Mouse (Mus musculus): ENCODE measurements at regions not wholly inside any gene's neighbourhood (a gene's known extent, or its start where the extent isn't known, plus 50 kb on each side); places are given as distances from the start of the nearest gene placed in this dataset.

GRCm38 (mm10) chr11:32117930-32118329 lies 82.1 kb downstream of the Il9r start:
- ChIA-PET POLR2A (no interaction called here), CTCF (no interaction called here)
- TF ChIP-seq CTCF (IDR thresholded peaks at IDR 0.05), result no peak
- DNase-seq (ENCODE audit: low read depth, low spot score), result no peak
- no peak for ATAC-seq
- in situ Hi-C loops (cut with MboI; ENCODE audit: low pct_unique_long_range_greater_than_20kb), result no loop called here
- H3K27me3 ChIP-seq, result peaks cover 3% of the 10 kb centered on the region

DNA sequence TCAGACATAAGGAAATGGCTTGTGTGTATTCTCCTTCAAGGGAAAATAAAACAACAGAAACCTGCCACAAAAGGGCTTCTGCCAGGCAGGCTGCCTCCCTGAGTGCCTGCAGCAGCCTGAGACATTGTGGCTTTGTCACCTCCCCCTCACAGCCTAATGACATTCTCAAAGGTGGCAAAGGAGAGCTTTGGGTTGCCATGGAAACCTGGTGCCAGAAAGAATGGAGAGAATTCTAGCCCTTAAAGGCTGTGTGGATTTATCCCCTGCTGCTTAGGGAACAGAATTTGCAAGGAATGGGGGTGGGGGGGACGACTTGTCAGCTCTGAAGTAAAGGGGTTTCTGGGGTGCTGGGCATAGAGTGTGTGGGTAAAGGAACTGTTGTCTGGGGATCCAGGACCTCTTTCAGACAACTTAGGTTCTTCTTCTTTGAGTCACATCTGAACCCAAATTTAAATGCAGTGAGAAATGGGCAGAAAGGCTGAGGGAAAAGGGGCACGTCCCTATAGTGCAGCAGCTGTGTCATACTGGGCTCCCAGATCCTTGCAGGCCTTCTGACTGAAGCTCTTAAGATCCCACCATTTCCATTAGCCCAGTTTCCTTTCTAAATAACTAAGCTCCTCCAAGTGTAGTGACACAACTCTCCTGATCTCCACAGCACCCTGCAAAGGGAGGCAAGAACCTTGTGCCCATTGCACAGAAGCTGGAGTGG lies 86.8 kb downstream of the Il9r start:
- DNase-seq (ENCODE audit: low read depth, low spot score) (no peak), ATAC-seq (no peak)
- POLR2A ChIA-PET, result interaction anchor here (0.9 kb wide), 1 partner anchor 10 kb away, joined by 3 read pairs; no protein-coding TSS in a partner anchor
- CTCF ChIA-PET, result no interaction called here
- in situ Hi-C loops (cut with MboI; ENCODE audit: low pct_unique_long_range_greater_than_20kb), result no loop called here
- TF ChIP-seq CTCF (IDR thresholded peaks at IDR 0.05), result no peak
- peaks cover 3% of the 10 kb centered on the region for H3K27me3 ChIP-seq

DNA sequence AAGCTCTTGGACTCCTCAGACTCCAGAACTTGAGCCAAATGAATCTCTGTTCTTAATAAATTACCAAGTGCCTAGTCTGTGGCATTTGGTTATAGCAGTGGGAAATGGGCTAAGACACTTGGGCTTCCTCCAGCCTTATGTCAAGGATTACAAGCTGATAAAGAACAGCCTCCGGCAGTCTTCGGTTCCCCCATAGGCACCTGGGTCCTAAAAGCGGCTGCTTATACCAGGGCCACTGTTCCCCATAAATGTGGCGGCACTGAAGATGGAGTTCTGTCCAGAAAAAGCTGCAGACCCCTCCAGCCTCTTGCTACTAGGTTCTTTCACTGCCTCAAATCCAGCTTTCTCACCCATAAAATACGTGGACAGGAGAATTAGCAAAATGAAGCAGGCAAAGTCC lies 87.6 kb downstream of the Il9r start:
- no peak for TF ChIP-seq CTCF (IDR thresholded peaks at IDR 0.05)
- in situ Hi-C loops (cut with MboI; ENCODE audit: low pct_unique_long_range_greater_than_20kb), result no loop called here
- DNase-seq (ENCODE audit: low read depth, low spot score) (no peak), ATAC-seq (no peak)
- CTCF ChIA-PET, result no interaction called here
- POLR2A ChIA-PET, result interaction anchor here (0.9 kb wide), 1 partner anchor 9 kb away, joined by 3 read pairs; no protein-coding TSS in a partner anchor
- H3K27me3 ChIP-seq, result peaks cover 8% of the 10 kb centered on the region

GRCm38 (mm10) chr11:32111841-32112240 lies 88.2 kb downstream of the Il9r start:
- ATAC-seq (no peak), DNase-seq (ENCODE audit: low read depth, low spot score) (no peak)
- in situ Hi-C loops (cut with MboI; ENCODE audit: low pct_unique_long_range_greater_than_20kb), result no loop called here
- TF ChIP-seq CTCF (IDR thresholded peaks at IDR 0.05), result no peak
- peaks cover 9% of the 10 kb centered on the region for H3K27me3 ChIP-seq
- CTCF ChIA-PET, result no interaction called here
- POLR2A ChIA-PET, result no interaction called here

- ChIA-PET POLR2A (no interaction called here), CTCF (interaction anchor here (1.2 kb wide), 1 partner anchor 25 kb away, joined by 3 read pairs; no protein-coding TSS in a partner anchor)
- TF ChIP-seq CTCF (IDR thresholded peaks at IDR 0.05), result no peak
- H3K27me3 ChIP-seq, result peaks cover 9% of the 10 kb centered on the region
- no peak for ATAC-seq
- in situ Hi-C loops (cut with MboI; ENCODE audit: low pct_unique_long_range_greater_than_20kb), result no loop called here
- DNase-seq (ENCODE audit: low read depth, low spot score), result no peak
Measured at GRCm38 (mm10) chr11:32109911-32110310, 90.2 kb downstream of the Il9r start.
